Mouse (Mus musculus): ENCODE results near the gene Wdr83os.

The Wdr83os gene

DNA sequence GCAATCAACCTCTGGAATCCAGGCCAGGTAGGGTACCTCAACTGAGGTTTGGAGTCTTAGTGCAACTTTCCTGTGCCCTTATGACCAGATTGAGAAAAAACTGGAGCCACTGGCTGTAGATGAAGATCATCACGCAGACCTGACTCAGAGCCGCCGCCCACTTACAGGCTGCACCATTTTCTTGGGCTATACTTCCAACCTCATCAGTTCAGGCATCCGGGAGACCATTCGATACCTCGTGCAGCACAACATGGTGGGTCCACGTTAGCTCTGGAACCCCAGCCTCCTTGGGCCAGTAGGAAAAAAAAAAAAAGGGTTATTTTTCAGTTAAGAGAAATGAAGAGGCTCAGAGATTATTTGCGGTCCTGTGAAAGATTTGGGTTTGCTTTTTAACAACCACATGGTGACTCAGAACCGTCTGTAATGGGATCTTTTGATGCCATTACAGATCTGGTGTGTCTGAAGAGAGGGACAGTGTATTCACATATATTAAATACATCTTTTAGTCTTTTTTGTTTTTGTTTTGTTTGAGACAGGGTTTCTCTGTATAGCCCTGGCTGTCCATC is 8.1 kb upstream of the Wdr83os start:
- no peak for DNase-seq (ENCODE audit: extremely low read depth, low read depth)

DNA sequence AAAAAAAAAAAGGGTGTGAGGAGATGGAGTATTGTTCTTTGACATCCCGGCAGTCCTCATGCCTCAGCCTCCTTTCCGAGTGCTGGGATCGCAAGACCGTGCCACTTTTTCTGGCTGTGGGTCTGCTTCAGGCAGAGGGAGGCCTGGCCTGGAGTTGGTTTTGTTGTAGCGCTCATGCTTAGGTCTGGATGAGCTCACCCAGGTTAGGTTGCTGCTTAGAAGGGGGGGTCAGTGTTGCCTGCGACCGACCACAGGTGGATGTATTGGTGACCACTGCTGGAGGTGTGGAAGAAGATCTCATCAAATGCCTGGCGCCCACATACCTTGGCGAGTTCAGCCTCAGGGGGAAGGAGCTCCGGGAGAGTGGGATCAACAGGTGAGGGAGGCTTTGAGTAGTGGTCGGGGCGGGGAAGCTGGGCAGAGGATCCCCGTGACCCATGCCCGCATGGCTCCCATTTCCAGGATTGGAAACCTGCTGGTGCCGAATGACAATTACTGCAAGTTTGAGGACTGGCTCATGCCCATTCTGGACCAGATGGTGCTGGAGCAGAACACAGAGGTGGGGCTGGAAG is 7.4 kb upstream of the Wdr83os start:
- DNase-seq (ENCODE audit: extremely low read depth, low read depth) = no peak

DNA sequence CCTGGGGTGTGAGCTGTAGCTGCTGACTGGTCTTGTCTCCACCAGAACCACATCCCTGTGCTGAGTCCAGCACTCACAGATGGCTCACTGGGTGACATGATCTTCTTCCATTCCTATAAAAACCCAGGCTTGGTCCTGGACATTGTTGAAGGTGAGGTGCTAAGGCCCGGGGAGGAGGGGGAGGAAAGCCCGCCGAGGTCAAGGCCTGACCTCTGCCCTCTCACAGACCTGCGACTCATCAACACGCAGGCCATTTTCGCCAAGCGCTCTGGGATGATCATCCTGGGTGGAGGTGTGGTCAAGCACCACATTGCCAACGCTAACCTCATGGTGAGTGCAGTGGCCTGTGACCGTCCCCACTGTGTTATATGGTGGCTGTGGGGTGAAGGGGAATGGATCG is 6.4 kb upstream of the Wdr83os start:
- DNase-seq (ENCODE audit: extremely low read depth, low read depth) = no peak

DNA sequence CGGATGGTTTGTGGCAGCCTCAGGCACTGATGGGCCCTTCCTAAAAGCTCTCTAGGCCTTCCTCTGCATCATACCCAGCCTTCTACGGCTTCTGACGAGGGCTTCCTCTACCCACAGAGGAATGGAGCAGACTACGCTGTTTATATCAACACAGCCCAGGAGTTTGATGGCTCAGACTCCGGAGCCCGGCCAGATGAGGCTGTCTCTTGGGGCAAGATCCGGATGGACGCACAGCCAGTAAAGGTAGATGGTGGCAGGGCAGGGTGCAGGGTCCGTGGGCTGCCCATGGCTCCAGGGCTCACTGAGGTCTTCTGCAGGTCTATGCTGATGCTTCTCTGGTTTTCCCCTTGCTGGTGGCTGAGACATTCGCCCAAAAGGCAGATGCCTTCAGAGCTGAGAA is 5.9 kb upstream of the Wdr83os start:
- DNase-seq (ENCODE audit: extremely low read depth, low read depth) = no peak

DNA sequence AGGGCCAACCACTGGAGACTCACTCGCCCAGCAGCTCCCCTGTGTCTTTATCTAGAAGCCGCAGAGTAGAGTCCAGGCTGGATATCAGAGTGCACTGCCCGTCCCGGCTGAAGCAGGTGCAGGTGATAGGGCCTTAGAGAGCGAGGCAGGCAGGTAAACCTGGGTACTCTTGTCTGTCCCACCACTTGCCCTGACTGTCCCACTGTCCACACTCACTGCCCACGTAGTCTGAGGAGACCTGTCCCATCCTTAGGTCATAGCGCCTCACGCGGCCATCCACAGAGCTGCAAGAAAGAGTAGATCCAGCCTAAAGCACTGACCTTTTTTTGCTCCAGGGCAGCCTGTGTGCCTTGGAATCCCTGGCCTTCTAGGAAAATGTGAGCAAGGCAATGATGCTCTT is 4.5 kb upstream of the Wdr83os start:
- DNase-seq (ENCODE audit: extremely low read depth, low read depth) = no peak

DNA sequence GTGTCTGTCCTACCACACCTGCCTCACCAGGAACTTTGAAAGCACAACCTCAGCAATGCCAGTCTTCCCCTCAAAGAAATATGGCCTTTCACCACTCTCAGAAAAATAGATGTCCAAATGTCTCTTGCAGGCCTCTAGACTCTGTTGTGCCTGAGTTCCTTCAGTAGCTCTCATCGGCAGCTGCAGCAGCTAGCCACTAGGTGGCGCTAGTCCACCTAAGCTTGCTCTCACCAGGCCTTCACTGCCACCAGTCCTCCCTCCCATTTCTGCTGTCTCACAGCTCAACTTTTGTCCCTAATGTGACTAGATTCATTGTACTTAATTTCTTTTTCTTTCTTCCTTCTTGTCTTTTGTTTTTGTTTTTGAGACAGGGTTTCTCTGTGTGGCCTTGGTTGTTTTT is 3.5 kb upstream of the Wdr83os start:
- DNase-seq (ENCODE audit: extremely low read depth, low read depth) = peak; percentile 70

DNA sequence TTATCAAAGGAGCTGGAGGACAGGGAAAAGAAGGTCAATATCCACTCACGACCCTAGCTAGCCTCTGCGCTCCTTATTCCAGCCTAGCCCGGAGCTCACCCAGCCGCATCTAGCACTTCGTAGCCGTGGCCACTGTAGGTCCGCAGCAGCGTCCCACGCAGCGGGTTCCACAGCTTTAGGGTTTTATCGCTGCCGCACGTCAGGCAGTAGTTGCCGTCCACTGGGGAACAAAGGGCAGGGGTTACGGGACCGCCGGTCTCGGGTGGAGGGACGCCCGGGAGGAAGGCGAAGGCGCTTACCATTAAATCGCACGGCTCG is 367 bp upstream of the Wdr83os start:
- no peak for DNase-seq (ENCODE audit: extremely low read depth, low read depth)

DNA sequence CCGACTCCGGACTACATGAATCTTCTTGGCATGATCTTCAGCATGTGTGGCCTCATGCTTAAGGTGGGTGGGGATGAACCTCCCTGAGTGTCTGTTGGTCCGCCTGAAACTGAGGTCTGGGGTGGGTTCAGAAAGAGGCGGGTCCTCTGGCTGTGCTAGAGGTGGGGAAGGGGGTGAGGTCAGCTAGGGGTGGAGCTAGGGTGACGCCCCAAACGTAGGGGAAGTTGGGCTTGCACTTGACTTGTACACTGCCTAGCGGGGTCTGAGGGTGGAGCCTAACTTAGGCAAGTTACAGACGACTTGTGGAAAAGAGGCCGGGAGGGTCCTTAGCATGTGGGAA is 646 bp downstream of the Wdr83os start, which contains the start of gene Wdr83:
TSS of gene Wdr83 (minus strand) at position 91 of the 340 bp plus-strand sequence.
- peak; percentile 94 for DNase-seq (ENCODE audit: extremely low read depth, low read depth)

DNA sequence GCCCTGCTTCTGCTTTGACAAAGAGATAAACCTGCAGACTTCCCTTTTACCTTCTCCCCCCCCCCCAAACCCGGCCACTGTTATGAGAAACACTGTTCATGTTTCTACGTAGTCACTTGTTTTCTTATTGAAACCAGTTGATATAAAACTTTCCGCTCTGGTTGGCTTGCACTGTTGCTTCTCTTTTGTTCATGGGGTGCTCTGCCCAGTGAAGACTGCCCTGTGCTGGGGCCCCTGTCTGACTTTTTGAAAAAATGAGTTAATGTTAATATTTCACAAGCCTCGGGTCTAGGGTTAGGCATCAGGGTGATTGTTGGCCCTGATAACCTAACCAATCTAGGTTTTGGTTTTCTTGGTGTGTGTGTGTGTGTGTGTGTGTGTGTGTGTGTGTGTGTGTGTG is 1.6 kb downstream of the Wdr83os start:
- DNase-seq (ENCODE audit: extremely low read depth, low read depth) = peak; percentile 55

DNA sequence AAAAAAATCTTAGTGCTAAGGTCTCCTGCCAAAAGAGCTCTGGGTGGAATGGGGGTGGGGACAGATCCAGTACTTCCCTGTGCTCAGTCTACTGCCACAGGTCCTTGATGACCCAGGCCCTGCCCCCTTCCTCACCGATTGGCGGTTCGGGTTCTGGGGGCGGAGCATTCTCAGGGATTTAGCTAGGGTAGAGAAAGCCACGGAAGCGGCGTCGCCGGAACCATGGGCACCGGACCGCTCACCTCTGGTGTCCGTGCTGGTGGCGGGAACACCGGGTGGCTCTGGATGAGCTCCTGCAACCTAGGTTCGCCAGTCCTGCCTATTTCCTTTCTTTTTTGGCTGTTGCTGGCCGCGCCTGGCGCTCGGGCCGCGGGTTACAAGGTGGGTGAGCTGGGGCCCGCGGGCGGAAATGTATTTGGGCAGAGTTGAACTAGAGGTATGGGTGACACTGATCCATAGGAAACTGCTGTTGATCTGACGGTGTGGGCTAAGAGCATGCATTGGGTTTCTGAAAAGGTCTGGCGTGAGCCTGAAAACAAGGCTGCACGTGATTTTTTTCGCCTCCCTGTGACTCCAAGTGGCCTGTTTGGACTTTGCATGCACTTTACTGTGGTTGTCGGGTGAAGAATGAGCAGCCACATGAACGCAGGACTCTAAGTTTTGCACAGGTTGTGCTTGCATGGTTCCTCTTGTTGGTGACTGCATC is 2.7 kb downstream of the Wdr83os start, which contains the start of gene Man2b1:
TSS of gene Man2b1 (plus strand) at position 163 of the 706 bp plus-strand sequence.
- DNase-seq (ENCODE audit: extremely low read depth, low read depth) = peak; percentile 83

DNA sequence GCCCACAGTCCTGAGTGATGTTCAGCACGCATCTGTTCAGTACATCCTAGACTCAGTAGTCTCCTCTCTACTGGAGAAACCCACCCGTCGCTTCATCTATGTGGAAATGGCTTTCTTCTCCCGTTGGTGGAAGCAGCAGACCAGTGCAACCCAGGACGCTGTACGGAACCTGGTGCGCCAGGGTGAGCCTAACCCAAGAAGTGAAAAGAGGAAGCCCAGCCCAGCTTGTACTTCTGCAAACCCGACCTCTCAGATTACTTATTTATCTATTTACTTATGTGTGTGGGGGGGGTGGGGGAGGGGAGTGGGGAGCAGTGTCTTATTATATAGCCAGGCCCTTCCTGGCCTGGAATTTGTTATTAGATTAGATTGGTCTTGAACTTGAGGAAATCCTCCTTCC is 4.1 kb downstream of the Wdr83os start:
- DNase-seq (ENCODE audit: extremely low read depth, low read depth) = peak; percentile 75

DNA sequence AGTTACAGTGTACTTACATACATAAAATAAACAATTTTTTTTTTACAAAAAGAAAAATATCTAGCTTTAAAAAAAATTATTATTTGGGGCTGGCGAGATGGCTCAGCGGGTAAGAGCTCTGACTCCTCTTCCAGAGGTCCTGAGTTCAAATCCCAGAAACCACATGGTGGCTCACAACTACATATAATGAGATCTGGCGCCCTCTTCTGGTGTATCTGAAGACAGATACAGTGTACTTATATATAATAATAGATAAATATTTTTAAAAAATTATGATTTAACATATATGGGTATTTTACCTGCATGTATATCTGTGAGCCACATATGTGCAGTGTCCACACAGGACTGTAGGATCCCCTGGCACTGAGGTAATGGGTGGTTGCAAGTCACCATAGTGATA is 5.7 kb downstream of the Wdr83os start:
- no peak for DNase-seq (ENCODE audit: extremely low read depth, low read depth)

DNA sequence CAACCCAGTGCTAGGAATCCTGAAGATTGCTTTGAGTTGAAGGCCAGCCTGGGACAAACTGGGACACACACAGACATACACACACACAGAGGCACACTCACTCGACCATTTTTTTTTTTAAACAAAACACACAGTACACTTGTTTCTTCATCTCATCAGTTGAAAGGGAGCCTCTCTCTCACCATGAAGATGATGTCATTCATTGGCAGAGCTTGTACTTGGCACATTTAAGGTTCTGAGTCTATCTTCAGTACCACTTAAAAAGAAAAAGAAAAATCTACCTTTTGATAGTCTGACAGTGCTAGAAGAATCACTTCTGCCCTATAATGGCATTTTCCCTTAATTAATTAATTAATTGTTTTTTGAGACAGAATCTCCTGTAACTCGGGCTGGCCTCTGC is 8.2 kb downstream of the Wdr83os start:
- DNase-seq (ENCODE audit: extremely low read depth, low read depth) = no peak

DNA sequence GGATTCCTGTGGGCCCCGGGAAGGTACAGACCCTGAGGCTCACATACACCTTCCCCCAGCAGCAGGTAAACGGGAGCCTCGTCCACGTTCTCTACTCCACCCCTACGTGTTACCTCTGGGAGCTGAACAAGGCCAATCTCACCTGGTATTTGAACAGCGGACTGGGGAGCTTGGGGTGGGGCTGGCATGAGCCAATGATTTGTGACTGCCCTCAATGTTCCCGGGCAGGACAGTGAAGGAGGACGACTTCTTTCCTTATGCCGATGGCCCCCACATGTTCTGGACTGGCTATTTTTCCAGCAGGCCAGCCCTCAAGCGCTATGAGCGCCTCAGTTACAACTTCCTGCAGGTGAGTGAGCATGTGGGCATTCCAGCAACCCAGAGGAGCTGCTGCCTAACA is 10.3 kb downstream of the Wdr83os start:
- no peak for DNase-seq (ENCODE audit: extremely low read depth, low read depth)

DNA sequence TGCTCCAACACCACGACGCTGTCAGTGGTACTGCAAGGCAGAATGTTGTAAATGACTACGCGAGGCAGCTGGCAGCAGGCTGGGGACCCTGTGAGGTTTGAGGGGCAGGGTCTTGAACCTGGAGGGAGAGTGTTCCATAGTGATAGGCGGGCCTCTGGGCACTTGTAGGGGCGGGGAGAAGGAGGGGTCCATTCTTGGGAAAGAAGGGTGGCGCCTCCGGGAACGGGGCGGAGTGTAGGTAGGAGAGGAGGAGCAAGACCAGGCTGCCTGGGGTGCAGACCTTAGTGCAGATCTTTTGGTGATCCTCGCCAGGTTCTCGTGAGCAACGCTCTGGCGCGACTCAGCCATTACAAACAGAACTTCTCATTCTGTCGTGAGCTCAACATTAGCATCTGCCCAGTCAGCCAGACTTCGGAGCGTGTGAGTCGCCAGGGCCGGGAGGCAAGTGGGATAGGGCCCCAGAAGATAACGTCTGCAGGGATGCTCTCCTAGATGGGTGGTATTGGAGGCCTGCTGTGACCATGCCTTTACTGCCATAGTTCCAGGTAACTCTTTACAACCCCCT is 11.1 kb downstream of the Wdr83os start:
- DNase-seq (ENCODE audit: extremely low read depth, low read depth) = no peak

DNA sequence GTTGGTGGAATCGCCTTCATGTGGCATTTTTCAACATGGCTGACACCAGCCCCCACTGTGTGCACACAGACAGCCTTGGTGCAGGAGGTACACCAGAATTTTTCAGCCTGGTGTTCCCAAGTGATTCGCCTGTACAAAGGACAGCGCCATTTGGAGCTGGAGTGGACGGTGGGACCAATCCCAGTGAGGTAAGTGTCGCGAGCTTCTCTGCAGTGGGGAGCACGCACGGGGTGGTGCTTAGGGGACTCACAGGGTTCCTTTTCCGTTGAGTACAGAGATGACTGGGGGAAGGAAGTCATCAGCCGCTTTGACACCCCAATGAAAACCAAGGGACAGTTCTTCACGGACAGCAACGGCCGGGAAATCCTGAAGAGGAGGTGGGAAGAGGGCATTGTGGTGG is 14.5 kb downstream of the Wdr83os start:
- no peak for DNase-seq (ENCODE audit: extremely low read depth, low read depth)

DNA sequence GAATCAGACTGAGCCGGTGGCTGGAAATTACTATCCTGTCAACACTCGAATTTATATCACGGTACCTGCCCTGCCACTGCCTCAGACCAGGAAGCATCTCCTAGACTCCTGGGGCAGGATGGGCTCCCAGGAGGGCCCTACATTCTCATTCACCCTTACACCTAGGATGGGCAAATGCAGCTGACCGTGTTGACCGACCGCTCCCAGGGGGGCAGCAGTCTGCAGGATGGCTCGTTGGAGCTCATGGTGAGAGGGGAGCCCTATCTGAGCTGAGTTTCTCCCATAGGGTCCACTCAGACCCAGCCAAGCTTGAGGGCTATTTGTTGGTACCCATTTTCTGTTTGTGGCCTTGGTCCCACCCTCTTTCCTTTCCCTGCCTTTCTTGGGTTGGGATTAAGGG is 15.0 kb downstream of the Wdr83os start:
- DNase-seq (ENCODE audit: extremely low read depth, low read depth) = no peak

DNA sequence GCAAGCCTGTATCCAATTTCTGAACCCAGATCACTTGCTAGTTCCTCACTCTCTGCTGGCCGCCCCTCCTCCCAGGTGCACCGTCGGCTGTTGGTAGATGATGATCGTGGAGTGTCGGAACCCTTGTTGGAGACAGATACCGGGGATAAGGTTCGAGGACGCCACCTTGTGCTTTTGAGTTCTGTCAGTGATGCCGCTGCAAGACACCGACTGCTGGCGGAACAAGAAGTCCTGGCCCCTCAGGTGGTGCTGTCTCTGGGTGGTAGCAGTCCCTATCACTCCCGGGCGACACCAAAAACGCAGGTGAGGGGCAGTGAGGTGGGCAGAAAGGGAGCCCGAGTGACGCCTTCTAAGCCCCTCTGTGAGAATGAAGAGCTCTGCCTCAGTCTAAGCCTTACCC is 15.7 kb downstream of the Wdr83os start:
- DNase-seq (ENCODE audit: extremely low read depth, low read depth) = no peak

DNA sequence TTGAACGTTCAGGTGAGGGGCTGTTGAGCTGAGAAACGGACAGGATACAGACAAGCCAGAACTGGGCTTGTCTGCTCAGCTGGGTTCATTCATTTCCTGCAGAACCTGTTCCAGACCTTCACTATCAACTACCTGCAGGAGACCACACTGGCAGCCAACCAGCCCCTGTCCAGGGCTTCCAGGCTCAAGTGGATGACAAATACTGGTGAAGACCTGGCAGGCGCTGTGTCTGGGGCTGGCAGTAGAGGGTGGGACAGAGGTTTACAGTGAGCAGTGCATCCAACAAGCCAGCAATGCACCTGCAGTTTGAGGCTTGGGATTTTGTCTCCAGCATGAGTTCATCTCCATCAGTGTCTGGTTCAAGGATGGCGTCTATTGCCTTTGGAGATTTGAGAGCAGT is 16.3 kb downstream of the Wdr83os start:
- DNase-seq (ENCODE audit: extremely low read depth, low read depth) = no peak

DNA sequence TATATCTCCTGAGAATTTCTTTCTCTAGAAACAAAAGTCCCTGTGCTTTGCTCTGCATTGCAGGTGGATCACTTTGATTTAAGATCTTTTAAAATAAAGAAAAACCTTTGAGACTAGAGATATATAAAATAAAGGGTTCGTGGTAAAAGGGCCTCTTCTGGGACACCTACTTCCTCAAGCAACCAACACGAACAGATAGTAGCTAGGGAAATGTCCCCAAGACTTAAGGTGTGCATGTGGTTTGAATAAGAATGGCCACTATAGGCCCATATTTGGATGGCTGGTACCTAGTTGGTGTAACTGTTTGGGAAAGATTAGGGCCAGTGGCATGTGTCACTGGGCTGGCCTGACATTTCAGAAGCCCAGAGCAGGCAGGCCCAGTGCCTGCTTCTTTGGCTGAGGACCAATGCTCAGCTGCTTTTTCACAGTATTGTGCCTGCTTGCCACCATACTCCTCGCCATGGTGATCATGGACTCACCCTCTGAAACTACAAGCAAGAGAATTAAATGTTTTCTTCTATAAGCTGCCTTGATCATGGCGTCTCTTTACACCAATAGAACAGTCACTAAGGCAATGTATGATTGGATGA is 19.6 kb downstream of the Wdr83os start:
- DNase-seq (ENCODE audit: extremely low read depth, low read depth) = peak; percentile 72

DNA sequence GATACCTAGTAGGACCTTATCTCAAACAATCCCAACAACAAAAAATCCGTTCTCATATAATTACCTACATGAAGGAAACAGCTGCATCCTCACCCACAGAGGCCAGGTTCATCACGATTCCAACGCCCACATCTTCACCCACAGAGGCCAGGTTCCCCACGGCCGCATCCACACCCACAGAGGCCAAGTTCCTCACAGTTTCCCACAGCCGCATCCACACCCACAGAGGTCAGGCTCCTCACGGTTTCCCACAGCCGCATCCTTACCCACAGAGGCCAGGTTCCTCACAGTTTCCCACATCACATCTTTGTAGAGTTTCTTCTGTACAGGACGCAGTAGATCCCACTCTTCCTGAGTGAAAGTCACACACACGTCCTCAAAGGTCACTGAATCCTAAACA is 32.7 kb downstream of the Wdr83os start:
- no peak for DNase-seq (ENCODE audit: extremely low read depth, low read depth)

DNA sequence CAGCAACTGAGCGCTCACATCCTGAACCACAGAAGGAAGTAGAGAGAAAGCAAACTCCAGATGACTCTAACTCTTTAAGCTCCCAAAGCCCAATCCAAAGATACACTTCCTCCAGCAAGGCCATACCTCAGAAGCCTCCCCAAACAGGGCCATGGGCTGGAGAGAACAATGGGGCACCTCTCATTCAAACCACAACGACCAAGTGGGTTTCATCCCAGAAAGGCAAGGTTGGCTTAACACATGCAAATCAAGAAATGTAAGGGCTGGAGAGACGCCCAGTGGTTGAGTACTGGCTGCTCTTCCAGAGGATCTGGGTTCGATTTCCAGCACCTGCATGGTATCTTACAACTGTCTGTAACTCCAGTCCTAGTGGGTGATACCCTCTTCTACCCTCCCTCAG is 35.0 kb downstream of the Wdr83os start:
- DNase-seq (ENCODE audit: extremely low read depth, low read depth) = no peak

DNA sequence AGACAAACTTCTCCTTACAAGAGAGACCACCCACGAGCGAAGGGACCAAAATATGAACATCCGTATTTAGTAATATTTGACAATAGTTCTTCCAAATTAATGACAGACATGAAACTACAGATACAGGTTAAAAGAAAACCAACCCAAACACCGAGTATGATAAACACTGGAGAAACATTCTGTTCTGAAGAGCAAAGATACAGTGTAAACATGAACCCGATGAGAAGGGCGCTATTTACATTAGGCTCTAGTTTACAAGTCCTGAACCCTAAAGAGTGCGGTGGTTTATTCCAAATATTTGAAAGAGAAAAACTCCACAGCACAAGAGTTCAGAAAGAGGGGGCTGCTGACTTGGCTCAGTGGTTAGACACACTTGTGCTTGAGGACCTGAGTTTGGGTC is 36.4 kb downstream of the Wdr83os start:
- DNase-seq (ENCODE audit: extremely low read depth, low read depth) = no peak
